Mouse (Mus musculus) heart, postnatal 0 days (tissue): ENCODE results near the gene Gm17428.

Source experiments
- CTCF ChIP-seq: IDR thresholded peaks from 2 replicates; pipeline ENCODE4 v1.5.1; 2016; ENCODE audit warnings: antibody characterized with exemption, control low read depth, low read depth
- EP300 ChIP-seq: IDR thresholded peaks from 2 replicates; pipeline ENCODE4 v1.6.1; 2016; ENCODE audit warnings: antibody characterized with exemption, low read depth

GRCm38 (mm10) chr14:55005506-55005905 lies 28.8 kb downstream of the Gm17428 start:
- no peak for TF ChIP-seq CTCF
- TF ChIP-seq EP300 = no peak
